Mouse (Mus musculus): ENCODE results near the gene Ranbp3. TPM values are rescaled to one million over a fixed set of nuclear protein-coding genes. Genes with fewer than 3 reads are reported as not detected.

Ranbp3 gene
- polyA plus RNA-seq, 1 experiment from 2014 or later: 21.8 TPM

DNA sequence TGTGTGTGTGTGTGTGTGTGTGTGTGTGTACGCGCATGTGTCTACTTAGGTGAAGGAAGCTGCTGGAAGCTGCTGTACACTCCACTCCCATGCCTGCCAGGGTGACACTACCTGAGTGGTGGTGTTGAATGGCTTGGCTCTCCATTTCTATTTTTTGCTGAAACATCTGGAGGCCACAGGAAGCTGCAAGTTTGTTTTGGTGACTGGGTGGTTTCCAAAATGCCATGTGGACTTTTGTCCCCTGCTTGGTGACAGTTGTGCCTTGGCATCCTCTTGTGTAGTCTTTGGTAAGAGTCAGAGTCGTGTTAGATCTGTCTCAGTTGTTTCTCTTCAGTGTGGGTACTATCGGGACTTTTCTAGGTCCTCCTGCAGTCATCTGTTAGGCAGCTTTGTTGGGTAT is 13.7 kb downstream of the Ranbp3 start:
- Histone ChIP-seq H3K4me2 (ENCODE audit: low read depth, low read length) (no peak overlapping the region), H3K36me3 (replicated peaks; ENCODE audit: insufficient read depth, low read length) (peaks cover 59% of the 10 kb centered on the region), H3K4me1 (ENCODE audit: insufficient read depth) (peaks cover 14% of the 10 kb centered on the region), H3K27ac (ENCODE audit: low read depth) (no peak overlapping the region), H3K9me3 (ENCODE audit: low read length) (no peaks in the 10 kb centered on the region), H3K9ac (replicated peaks) (no peak overlapping the region), H3K27me3 (ENCODE audit: insufficient read depth, low read length) (no peaks in the 10 kb centered on the region), H3K4me3 (ENCODE audit: low read depth, low read length) (no peak overlapping the region)
- TF ChIP-seq EP300 (IDR thresholded peaks at IDR 0.05; ENCODE audit: low read depth) (no peak), CTCF (IDR thresholded peaks at IDR 0.05; ENCODE audit: low read depth) (no peak)
- ATAC-seq (no peak), DNase-seq (no peak)
- 72% methylated on average over 4 of the region's 4 CpGs for WGBS (ENCODE audit: insufficient replicate concordance)

DNA sequence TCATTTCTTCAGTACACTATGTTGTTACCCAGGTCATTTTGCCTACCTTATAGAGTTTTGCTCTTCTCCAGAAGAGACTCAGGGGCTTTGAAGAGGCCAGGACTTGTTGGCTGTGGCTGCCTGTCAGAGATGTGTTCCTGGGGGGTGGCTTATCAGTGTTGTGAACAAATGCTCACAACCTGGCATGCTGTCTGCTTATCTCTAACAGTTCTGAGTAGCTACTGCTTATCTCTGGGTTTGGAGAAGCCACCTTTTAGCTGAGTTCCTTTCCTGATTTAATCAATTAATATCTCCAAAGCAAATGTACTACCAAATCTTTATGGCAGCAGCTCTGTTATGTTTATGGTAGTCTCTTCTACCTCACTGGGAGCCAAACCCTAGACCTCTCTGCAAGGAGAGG is 15.0 kb downstream of the Ranbp3 start:
- no peak overlapping the region for H3K4me3 ChIP-seq (ENCODE audit: low read depth, low read length)
- ATAC-seq (peak; percentile 87), DNase-seq (no peak)
- peaks cover 63% of the 10 kb centered on the region for H3K36me3 ChIP-seq (replicated peaks; ENCODE audit: insufficient read depth, low read length)
- TF ChIP-seq EP300 (IDR thresholded peaks at IDR 0.05; ENCODE audit: low read depth): peak; percentile 98
- no peak for TF ChIP-seq CTCF (IDR thresholded peaks at IDR 0.05; ENCODE audit: low read depth)
- no peak overlapping the region for H3K4me2 ChIP-seq (ENCODE audit: low read depth, low read length)
- H3K27me3 ChIP-seq (ENCODE audit: insufficient read depth, low read length): no peaks in the 10 kb centered on the region
- H3K9ac ChIP-seq (replicated peaks): no peak overlapping the region
- H3K4me1 ChIP-seq (ENCODE audit: insufficient read depth): peaks cover 11% of the 10 kb centered on the region
- peak overlapping the region; percentile 55 for H3K27ac ChIP-seq (ENCODE audit: low read depth)
- no peaks in the 10 kb centered on the region for H3K9me3 ChIP-seq (ENCODE audit: low read length)

- Histone ChIP-seq H3K27ac (ENCODE audit: low read depth) (no peak overlapping the region), H3K4me2 (ENCODE audit: low read depth, low read length) (no peak overlapping the region), H3K4me1 (ENCODE audit: insufficient read depth) (peaks cover 11% of the 10 kb centered on the region), H3K4me3 (ENCODE audit: low read depth, low read length) (no peak overlapping the region), H3K9ac (replicated peaks) (no peak overlapping the region), H3K27me3 (ENCODE audit: insufficient read depth, low read length) (no peaks in the 10 kb centered on the region), H3K36me3 (replicated peaks; ENCODE audit: insufficient read depth, low read length) (peaks cover 68% of the 10 kb centered on the region), H3K9me3 (ENCODE audit: low read length) (no peaks in the 10 kb centered on the region)
- WGBS (ENCODE audit: insufficient replicate concordance): 75% methylated on average over 2 of the region's 2 CpGs
- ATAC-seq: no peak
- TF ChIP-seq EP300 (IDR thresholded peaks at IDR 0.05; ENCODE audit: low read depth) (no peak), CTCF (IDR thresholded peaks at IDR 0.05; ENCODE audit: low read depth) (no peak)
- DNase-seq: no peak
These were observed 15.6 kb downstream of the Ranbp3 start for GRCm38 (mm10) chr17:56688689-56689088.

- 59% methylated on average over 1 of the region's 1 CpGs for WGBS (ENCODE audit: insufficient replicate concordance)
- Histone ChIP-seq H3K36me3 (replicated peaks; ENCODE audit: insufficient read depth, low read length) (peaks cover 77% of the 10 kb centered on the region), H3K27me3 (ENCODE audit: insufficient read depth, low read length) (no peaks in the 10 kb centered on the region), H3K27ac (ENCODE audit: low read depth) (no peak overlapping the region), H3K9ac (replicated peaks) (0 out of 2 replicates have a peak overlapping the region, but pooled peaks have one; percentile 16), H3K9me3 (ENCODE audit: low read length) (no peaks in the 10 kb centered on the region), H3K4me1 (ENCODE audit: insufficient read depth) (peaks cover 4% of the 10 kb centered on the region; the same call in 1 of the 2 replicates), H3K4me2 (ENCODE audit: low read depth, low read length) (no peak overlapping the region), H3K4me3 (ENCODE audit: low read depth, low read length) (no peak overlapping the region)
- ATAC-seq (no peak), DNase-seq (no peak)
- TF ChIP-seq CTCF (IDR thresholded peaks at IDR 0.05; ENCODE audit: low read depth) (no peak), EP300 (IDR thresholded peaks at IDR 0.05; ENCODE audit: low read depth) (no peak)
These were observed 20.3 kb downstream of the Ranbp3 start for GRCm38 (mm10) chr17:56693395-56693794.

GRCm38 (mm10) chr17:56693851-56694310 is 20.8 kb downstream of the Ranbp3 start:
- H3K36me3 ChIP-seq (replicated peaks; ENCODE audit: insufficient read depth, low read length): peaks cover 82% of the 10 kb centered on the region
- DNase-seq (no peak), ATAC-seq (0 out of 2 replicates have a peak, but pooled peaks have one; percentile 17)
- no peaks in the 10 kb centered on the region for H3K27me3 ChIP-seq (ENCODE audit: insufficient read depth, low read length)
- no peak overlapping the region for H3K4me3 ChIP-seq (ENCODE audit: low read depth, low read length)
- no peak overlapping the region for H3K9ac ChIP-seq (replicated peaks)
- no peak overlapping the region for H3K4me2 ChIP-seq (ENCODE audit: low read depth, low read length)
- WGBS (ENCODE audit: insufficient replicate concordance): 55% methylated on average over 6 of the region's 6 CpGs
- no peak overlapping the region for H3K27ac ChIP-seq (ENCODE audit: low read depth)
- H3K9me3 ChIP-seq (ENCODE audit: low read length): no peaks in the 10 kb centered on the region
- H3K4me1 ChIP-seq (ENCODE audit: insufficient read depth): no peaks in the 10 kb centered on the region; the same call in 1 of the 2 replicates
- TF ChIP-seq CTCF (IDR thresholded peaks at IDR 0.05; ENCODE audit: low read depth) (0 out of 2 replicates have a peak, but pooled peaks have one; percentile 15), EP300 (IDR thresholded peaks at IDR 0.05; ENCODE audit: low read depth) (no peak)

GRCm38 (mm10) chr17:56700451-56700850 is 27.4 kb downstream of the Ranbp3 start:
- H3K4me3 ChIP-seq (ENCODE audit: low read depth, low read length): no peak overlapping the region
- ATAC-seq (no peak), DNase-seq (no peak)
- WGBS (ENCODE audit: insufficient replicate concordance): 85% methylated on average over 2 of the region's 2 CpGs
- H3K36me3 ChIP-seq (replicated peaks; ENCODE audit: insufficient read depth, low read length): peaks cover 90% of the 10 kb centered on the region
- H3K4me1 ChIP-seq (ENCODE audit: insufficient read depth): no peaks in the 10 kb centered on the region
- TF ChIP-seq CTCF (IDR thresholded peaks at IDR 0.05; ENCODE audit: low read depth): no peak
- TF ChIP-seq EP300 (IDR thresholded peaks at IDR 0.05; ENCODE audit: low read depth): no peak
- H3K4me2 ChIP-seq (ENCODE audit: low read depth, low read length): no peak overlapping the region
- no peak overlapping the region for H3K9ac ChIP-seq (replicated peaks)
- H3K9me3 ChIP-seq (ENCODE audit: low read length): no peaks in the 10 kb centered on the region
- no peaks in the 10 kb centered on the region for H3K27me3 ChIP-seq (ENCODE audit: insufficient read depth, low read length)
- H3K27ac ChIP-seq (ENCODE audit: low read depth): no peak overlapping the region

GRCm38 (mm10) chr17:56703038-56703437 is 29.9 kb downstream of the Ranbp3 start:
- Histone ChIP-seq H3K27ac (ENCODE audit: low read depth) (no peak overlapping the region), H3K4me1 (ENCODE audit: insufficient read depth) (no peaks in the 10 kb centered on the region), H3K9ac (replicated peaks) (no peak overlapping the region), H3K4me3 (ENCODE audit: low read depth, low read length) (no peak overlapping the region), H3K36me3 (replicated peaks; ENCODE audit: insufficient read depth, low read length) (peaks cover 92% of the 10 kb centered on the region), H3K9me3 (ENCODE audit: low read length) (no peaks in the 10 kb centered on the region), H3K4me2 (ENCODE audit: low read depth, low read length) (no peak overlapping the region), H3K27me3 (ENCODE audit: insufficient read depth, low read length) (no peaks in the 10 kb centered on the region)
- TF ChIP-seq EP300 (IDR thresholded peaks at IDR 0.05; ENCODE audit: low read depth) (no peak), CTCF (IDR thresholded peaks at IDR 0.05; ENCODE audit: low read depth) (no peak)
- WGBS (ENCODE audit: insufficient replicate concordance): 78% methylated on average over 4 of the region's 4 CpGs
- no peak for ATAC-seq
- DNase-seq: no peak

Measured in liver, postnatal 0 days (tissue).